ENCODE assay signal across 17 mouse cellular contexts in the genomic region with DNA sequence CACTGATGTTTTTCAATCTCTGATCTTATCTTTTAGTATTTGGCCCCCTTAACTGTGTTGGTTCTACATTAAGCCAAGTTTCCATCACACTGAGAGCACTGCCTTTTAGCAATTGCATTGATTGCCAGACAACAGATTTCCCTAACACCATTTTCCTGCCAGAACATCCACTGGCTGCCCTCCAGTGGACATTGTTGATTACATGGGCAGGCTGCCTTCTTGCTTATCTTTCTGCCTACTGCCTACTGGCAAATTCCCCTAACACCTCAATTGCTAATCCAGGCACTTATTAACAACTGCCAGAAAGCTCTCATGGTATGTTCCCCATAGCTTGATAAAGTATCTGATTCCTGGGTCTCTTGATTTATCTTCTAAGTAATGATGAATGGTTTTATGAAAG. TPM values are rescaled to one million over a fixed set of nuclear protein-coding genes. Genes with fewer than 3 reads are reported as not detected.
A peak's percentile ranks its signal among the peaks of the same experiment; 100 is the strongest.
DNase-seq lines count a peak whose midpoint lies in the region; ATAC-seq and TF ChIP-seq lines count a peak whose summit lies in the region.
"Had no signal": no experiment of that assay in that cellular context is flagged by ENCODE, and none has a peak within 500 bp of the region (broad histone marks: within the 10 kb centered on the region; RNA-seq: fewer than 3 reads in every experiment).

No protein-coding gene starts in this region.

- DNase-seq in forebrain, postnatal 0 days: peak; percentile 8
- no peak for DNase-seq in forebrain, embryonic 10.5 days (ENCODE audit: extremely low spot score, low spot score)
- DNase-seq in lung, embryonic 14.5 days: peak; percentile 40
- no peak for DNase-seq in lung, postnatal 25 days (ENCODE audit: low spot score)
- peak; percentile 0 for DNase-seq in ZHBTc4 (ENCODE audit: low read depth, low spot score)
- peak; percentile 52 for DNase-seq in heart, postnatal 4 days
- no peak for DNase-seq in gastrocnemius, adult 2 months
- DNase-seq: cerebellum, adult 9-10 months; kidney, adult 8-10 months; liver, embryonic 13.5 days had no signal

- no peak for ATAC-seq in forebrain, postnatal 0 days
- ATAC-seq in lung, embryonic 14.5 days (ENCODE audit: insufficient read depth): no peak
- ATAC-seq in hindbrain, embryonic 13.5 days (ENCODE audit: low FRiP score): no peak

- TF ChIP-seq CTCF in forebrain, postnatal 0 days (IDR thresholded peaks at IDR 0.05; ENCODE audit: low read depth): no peak
- TF ChIP-seq CTCF in lung, embryonic 14.5 days (IDR thresholded peaks at IDR 0.05; ENCODE audit: low read depth): 0 out of 2 replicates have a peak, but pooled peaks have one; percentile 6
- no peak for TF ChIP-seq CTCF in gastrocnemius, adult 2 months (IDR thresholded peaks at IDR 0.05)

- no peaks in the 10 kb centered on the region for H3K27me3 ChIP-seq in forebrain, postnatal 0 days (ENCODE audit: insufficient read depth, low read length)
- no peaks in the 10 kb centered on the region for H3K27me3 ChIP-seq in forebrain, embryonic 10.5 days (ENCODE audit: poor library complexity, severe bottlenecking)
- no peaks in the 10 kb centered on the region for H3K27me3 ChIP-seq in lung, embryonic 14.5 days (ENCODE audit: insufficient read depth, low read length)
- H3K27me3 ChIP-seq in hindbrain, embryonic 13.5 days: no peaks in the 10 kb centered on the region
- H3K27me3 ChIP-seq: heart, embryonic 13.5 days; liver, embryonic 13.5 days had no signal

- H3K4me3 ChIP-seq in forebrain, postnatal 0 days (ENCODE audit: low read depth, low read length): no peak overlapping the region
- H3K4me3 ChIP-seq in forebrain, embryonic 10.5 days: no peak overlapping the region
- H3K4me3 ChIP-seq in lung, embryonic 14.5 days (ENCODE audit: low read depth, low read length): no peak overlapping the region
- no peak overlapping the region for H3K4me3 ChIP-seq in hindbrain, embryonic 13.5 days
- no peak overlapping the region for H3K4me3 ChIP-seq in gastrocnemius, adult 2 months
- H3K4me3 ChIP-seq: embryonic facial prominence, embryonic 10.5 days; heart, embryonic 13.5 days; layer of hippocampus, adult 2 months; liver, embryonic 13.5 days had no signal

- no peaks in the 10 kb centered on the region for H3K9me3 ChIP-seq in forebrain, postnatal 0 days (ENCODE audit: low read length)
- no peaks in the 10 kb centered on the region for H3K9me3 ChIP-seq in forebrain, embryonic 10.5 days
- H3K9me3 ChIP-seq in lung, embryonic 14.5 days (ENCODE audit: low read depth, low read length): no peaks in the 10 kb centered on the region
- no peaks in the 10 kb centered on the region for H3K9me3 ChIP-seq in hindbrain, embryonic 13.5 days
- H3K9me3 ChIP-seq: embryonic facial prominence, embryonic 10.5 days; G1E; heart, embryonic 13.5 days; liver, embryonic 13.5 days had no signal

- no peaks in the 10 kb centered on the region for H3K4me1 ChIP-seq in forebrain, postnatal 0 days (ENCODE audit: insufficient read depth)
- no peaks in the 10 kb centered on the region for H3K4me1 ChIP-seq in forebrain, embryonic 10.5 days
- no peaks in the 10 kb centered on the region for H3K4me1 ChIP-seq in lung, embryonic 14.5 days (ENCODE audit: insufficient read depth)
- H3K4me1 ChIP-seq in hindbrain, embryonic 13.5 days (replicated peaks): no peaks in the 10 kb centered on the region
- H3K4me1 ChIP-seq: embryonic facial prominence, embryonic 10.5 days; heart, embryonic 13.5 days; liver, embryonic 13.5 days had no signal

- intact Hi-C loops in gastrocnemius, adult 2 months (cut with DNase I): no loop called here

- no peak overlapping the region for H3K4me2 ChIP-seq in forebrain, postnatal 0 days (ENCODE audit: low read depth)
- H3K4me2 ChIP-seq in lung, embryonic 14.5 days: no peak overlapping the region
- H3K4me2 ChIP-seq in hindbrain, embryonic 13.5 days: no peak overlapping the region
- H3K4me2 ChIP-seq: heart, embryonic 13.5 days; liver, embryonic 13.5 days had no signal

- no peaks in the 10 kb centered on the region for H3K36me3 ChIP-seq in forebrain, postnatal 0 days (ENCODE audit: insufficient read depth)
- no peaks in the 10 kb centered on the region for H3K36me3 ChIP-seq in forebrain, embryonic 10.5 days (replicated peaks)
- H3K36me3 ChIP-seq in lung, embryonic 14.5 days (ENCODE audit: insufficient read depth): no peaks in the 10 kb centered on the region
- H3K36me3 ChIP-seq in hindbrain, embryonic 13.5 days: no peaks in the 10 kb centered on the region
- H3K36me3 ChIP-seq: embryonic facial prominence, embryonic 10.5 days; G1E; heart, embryonic 13.5 days; liver, embryonic 13.5 days had no signal

- no peak overlapping the region for H3K27ac ChIP-seq in forebrain, postnatal 0 days (ENCODE audit: low read depth, low read length)
- H3K27ac ChIP-seq in forebrain, embryonic 10.5 days: no peak overlapping the region
- no peak overlapping the region for H3K27ac ChIP-seq in lung, embryonic 14.5 days (ENCODE audit: low read depth)
- H3K27ac ChIP-seq in hindbrain, embryonic 13.5 days: no peak overlapping the region
- H3K27ac ChIP-seq in gastrocnemius, adult 2 months: no peak overlapping the region
- H3K27ac ChIP-seq: embryonic facial prominence, embryonic 10.5 days; heart, embryonic 13.5 days; layer of hippocampus, adult 2 months; liver, embryonic 13.5 days had no signal

- H3K9ac ChIP-seq in forebrain, postnatal 0 days: no peak overlapping the region
- H3K9ac ChIP-seq in lung, embryonic 14.5 days: no peak overlapping the region
- H3K9ac ChIP-seq in hindbrain, embryonic 13.5 days: no peak overlapping the region
- H3K9ac ChIP-seq: heart, embryonic 13.5 days; liver, embryonic 13.5 days had no signal

RNA-seq across cellular contexts. Expression of a gene that starts 46.0 kb away (rescaled TPM):
- not detected in 2 replicates for total RNA-seq in forebrain, postnatal 0 days (2014; rRNA removed)
- not detected in 2 replicates for polyA plus RNA-seq in forebrain, postnatal 0 days (2015; fragmentation: Nextera tagmentation; extraction: Ambion mirVana)
- polyA plus RNA-seq in forebrain, embryonic 10.5 days (2016; fragmentation: Nextera tagmentation; extraction: Ambion mirVana): not detected in 2 replicates
- polyA plus RNA-seq in lung, embryonic 14.5 days (2014; fragmentation: Nextera tagmentation; extraction: Ambion mirVana): not detected in 2 replicates
- total RNA-seq in heart, postnatal 4 days (2021): not detected
- polyA plus RNA-seq in hindbrain, embryonic 13.5 days (2015; fragmentation: Nextera tagmentation; extraction: Ambion mirVana): not detected in 2 replicates
- total RNA-seq in gastrocnemius, adult 2 months (2021): not detected
- total RNA-seq: G1E; layer of hippocampus, adult 2 months; left cerebral cortex, postnatal 25 days; megakaryocyte, adult 5-6 weeks had no signal
- polyA plus RNA-seq: embryonic facial prominence, embryonic 10.5 days; G1E; heart, embryonic 13.5 days; liver, embryonic 13.5 days had no signal

Comparison
In these comparisons a context has a peak if more than half of its experiments do, and no peak if none do; other contexts are left out.
1. DNase-seq: peak in forebrain, postnatal 0 days (single experiment), lung, embryonic 14.5 days (single experiment), ZHBTc4 (single experiment) and heart, postnatal 4 days (single experiment); none in forebrain, embryonic 10.5 days (single experiment), lung, postnatal 25 days (single experiment) and gastrocnemius, adult 2 months (single experiment).